Mouse (Mus musculus) intestine, embryonic 16.5 days (tissue): ENCODE data around the gene Dand5. TPM values are rescaled to one million over a fixed set of nuclear protein-coding genes. Genes with fewer than 3 reads are reported as not detected.

Experiments
- ATAC-seq: fragments of 200-750 bp; cut with Nextera tagmentation; 2 replicates; pipeline ENCODE4 v1.8.0; 2017; ENCODE audit warnings: moderate TSS enrichment, moderate library complexity
- H3K27ac ChIP-seq: fragments of 300-500 bp; sonication (generic); 2 replicates; pipeline ENCODE4 v1.5.1; 2014; ENCODE audit warnings: mild to moderate bottlenecking, low read length
- H3K27me3 ChIP-seq: fragments of 300-500 bp; sonication (generic); replicated peaks from 2 replicates; pipeline ENCODE4 v1.6.1; 2014; ENCODE audit warnings: low read length, control low read depth, mixed read lengths; ENCODE audit not compliant: control insufficient read depth, insufficient read depth
- H3K36me3 ChIP-seq: fragments of 300-500 bp; sonication (generic); 2 replicates; pipeline ENCODE4 v1.6.1; 2014; ENCODE audit warnings: low read length, control low read depth; ENCODE audit not compliant: control insufficient read depth, insufficient read depth
- H3K4me1 ChIP-seq: fragments of 300-500 bp; sonication (generic); 2 replicates; pipeline ENCODE4 v1.6.1; 2014; ENCODE audit warnings: low read length, control low read depth, mixed read lengths; ENCODE audit not compliant: control insufficient read depth, insufficient read depth
- H3K4me2 ChIP-seq: fragments of 300-500 bp; sonication (generic); 2 replicates; pipeline ENCODE4 v1.6.1; 2014; ENCODE audit warnings: low read depth, low read length, control low read depth
- H3K4me3 ChIP-seq: fragments of 300-500 bp; sonication (generic); 2 replicates; pipeline ENCODE4 v1.5.1; 2014; ENCODE audit warnings: mild to moderate bottlenecking, low read length
- H3K9ac ChIP-seq: fragments of 300-500 bp; sonication (generic); 2 replicates; pipeline ENCODE4 v1.6.1; 2014; ENCODE audit warnings: low read depth, low read length
- H3K9me3 ChIP-seq: fragments of 300-500 bp; sonication (generic); 2 replicates; pipeline ENCODE4 v1.6.1; 2016; ENCODE audit warnings: low read length, control low read depth; ENCODE audit not compliant: control insufficient read depth
- WGBS: fragments of 180-500 bp; shearing (Covaris S2); extraction: QIAGEN DNeasy Blood & Tissue Kit; methylation state at CpG from one replicate; pipeline ENCODE4 v1.1.7; 2014; 5-methylcytosine and 5-hydroxymethylcytosine counted together
- polyA plus RNA-seq: library from polyadenylated mRNA; unstranded; fragments of >200 nt; fragmentation: Nextera tagmentation; extraction: Ambion mirVana; gene quantifications from 2 replicates; pipeline ENCODE4 v1.2.1, GENCODE M21; 2015

Dand5 gene
- polyA plus RNA-seq, 1 experiment from 2014 or later, result 4.4 TPM

DNA sequence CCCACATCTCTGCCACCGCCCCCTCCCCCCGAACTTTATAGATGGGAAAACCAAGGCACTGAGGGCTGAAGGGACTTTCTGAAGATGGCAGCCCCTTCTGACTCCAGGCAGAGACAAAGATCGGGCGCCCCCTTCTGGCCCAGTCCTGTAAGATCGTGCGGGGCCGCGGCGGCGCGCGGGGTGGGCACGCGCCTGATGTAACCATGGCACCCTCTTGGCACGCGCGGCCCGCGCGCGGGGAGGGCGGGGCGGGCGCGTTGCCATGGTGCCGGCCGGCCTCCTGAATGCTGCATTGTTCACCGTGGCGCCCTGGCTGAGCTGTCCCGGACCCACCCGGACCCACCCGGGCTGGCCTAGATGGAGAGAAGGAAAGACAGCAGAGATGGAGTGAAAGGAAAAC, 11.7 kb downstream of the Dand5 start:
- peak; percentile 72 for ATAC-seq
- no peaks in the 10 kb centered on the region for H3K36me3 ChIP-seq
- H3K4me3 ChIP-seq, result peak overlapping the region; percentile 43
- peaks cover 3% of the 10 kb centered on the region; the same call in 1 of the 2 replicates for H3K9me3 ChIP-seq
- no peak overlapping the region for H3K27ac ChIP-seq
- H3K9ac ChIP-seq, result peak overlapping the region; percentile 60
- H3K27me3 ChIP-seq, result peaks cover 24% of the 10 kb centered on the region
- peaks cover 10% of the 10 kb centered on the region; the same call in 1 of the 2 replicates for H3K4me1 ChIP-seq
- WGBS, result under 1% methylated on average over 32 of the region's 32 CpGs
- H3K4me2 ChIP-seq, result peak overlapping the region; percentile 67

GRCm38 (mm10) chr8:84809941-84810280, 12.7 kb downstream of the Dand5 start:
- ATAC-seq, result no peak
- peaks cover 25% of the 10 kb centered on the region for H3K27me3 ChIP-seq
- H3K9ac ChIP-seq, result no peak overlapping the region
- H3K9me3 ChIP-seq, result peaks cover 3% of the 10 kb centered on the region; the same call in 1 of the 2 replicates
- 74% methylated on average over 5 of the region's 5 CpGs for WGBS
- H3K4me2 ChIP-seq, result no peak overlapping the region
- no peaks in the 10 kb centered on the region for H3K36me3 ChIP-seq
- no peak overlapping the region for H3K4me3 ChIP-seq
- H3K27ac ChIP-seq, result no peak overlapping the region
- H3K4me1 ChIP-seq, result peaks cover 6% of the 10 kb centered on the region; the same call in 1 of the 2 replicates

DNA sequence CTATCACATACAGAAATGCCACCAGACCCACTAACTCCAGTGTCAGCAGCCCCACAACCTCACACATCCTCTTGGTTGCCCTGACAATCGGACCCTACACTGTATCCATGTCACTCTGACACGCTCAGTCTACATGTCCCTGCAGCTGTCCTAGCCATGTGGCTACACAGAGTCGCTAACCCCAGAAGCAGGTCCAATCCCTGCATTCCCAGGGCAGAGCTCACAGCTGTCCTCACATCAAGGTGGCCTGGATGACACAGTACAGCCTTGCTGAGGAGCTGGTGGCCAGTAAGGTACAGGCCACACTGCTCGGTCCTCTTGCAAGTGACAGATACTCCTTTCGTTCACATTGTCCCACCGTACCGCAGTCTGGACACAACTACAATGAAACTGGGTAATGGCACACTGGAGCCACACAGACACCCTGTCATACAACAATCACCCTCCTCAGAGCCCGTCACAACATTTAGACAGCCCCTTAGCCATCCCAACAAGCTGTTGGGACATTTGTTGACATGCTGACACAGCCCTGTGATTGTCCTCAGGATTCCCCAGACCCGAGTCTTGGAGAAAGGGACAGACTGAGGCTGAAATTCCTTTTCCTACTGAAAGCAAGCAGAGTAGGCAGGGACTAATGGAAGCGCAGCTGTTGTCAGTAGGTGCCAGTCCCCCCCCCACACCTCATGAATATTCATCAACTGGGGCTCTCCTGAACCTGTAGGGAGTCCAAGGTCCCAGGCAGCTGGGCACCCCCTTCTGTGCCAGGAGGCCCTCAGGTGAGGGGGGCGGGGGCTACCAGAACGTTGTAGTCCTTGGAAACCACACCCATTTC, 13.3 kb downstream of the Dand5 start:
- H3K27ac ChIP-seq, result no peak overlapping the region
- H3K9ac ChIP-seq, result no peak overlapping the region
- WGBS, result 57% methylated on average over 12 of the region's 12 CpGs
- peaks cover 31% of the 10 kb centered on the region for H3K27me3 ChIP-seq
- H3K4me1 ChIP-seq, result peaks cover 6% of the 10 kb centered on the region; the same call in 1 of the 2 replicates
- H3K36me3 ChIP-seq, result no peaks in the 10 kb centered on the region
- H3K4me2 ChIP-seq, result no peak overlapping the region
- ATAC-seq, result no peak
- no peak overlapping the region for H3K4me3 ChIP-seq
- H3K9me3 ChIP-seq, result peaks cover 3% of the 10 kb centered on the region; the same call in 1 of the 2 replicates

- H3K27ac ChIP-seq, result no peak overlapping the region
- no peak overlapping the region for H3K9ac ChIP-seq
- no peak overlapping the region for H3K4me3 ChIP-seq
- peaks cover 3% of the 10 kb centered on the region; the same call in 1 of the 2 replicates for H3K9me3 ChIP-seq
- peaks cover 35% of the 10 kb centered on the region for H3K27me3 ChIP-seq
- H3K36me3 ChIP-seq, result no peaks in the 10 kb centered on the region
- no peak for ATAC-seq
- H3K4me2 ChIP-seq, result no peak overlapping the region
- WGBS, result 91% methylated on average over 5 of the region's 5 CpGs
- peaks cover 5% of the 10 kb centered on the region; the same call in 1 of the 2 replicates for H3K4me1 ChIP-seq
Observed at GRCm38 (mm10) chr8:84806031-84806430, 16.6 kb downstream of the Dand5 start.

DNA sequence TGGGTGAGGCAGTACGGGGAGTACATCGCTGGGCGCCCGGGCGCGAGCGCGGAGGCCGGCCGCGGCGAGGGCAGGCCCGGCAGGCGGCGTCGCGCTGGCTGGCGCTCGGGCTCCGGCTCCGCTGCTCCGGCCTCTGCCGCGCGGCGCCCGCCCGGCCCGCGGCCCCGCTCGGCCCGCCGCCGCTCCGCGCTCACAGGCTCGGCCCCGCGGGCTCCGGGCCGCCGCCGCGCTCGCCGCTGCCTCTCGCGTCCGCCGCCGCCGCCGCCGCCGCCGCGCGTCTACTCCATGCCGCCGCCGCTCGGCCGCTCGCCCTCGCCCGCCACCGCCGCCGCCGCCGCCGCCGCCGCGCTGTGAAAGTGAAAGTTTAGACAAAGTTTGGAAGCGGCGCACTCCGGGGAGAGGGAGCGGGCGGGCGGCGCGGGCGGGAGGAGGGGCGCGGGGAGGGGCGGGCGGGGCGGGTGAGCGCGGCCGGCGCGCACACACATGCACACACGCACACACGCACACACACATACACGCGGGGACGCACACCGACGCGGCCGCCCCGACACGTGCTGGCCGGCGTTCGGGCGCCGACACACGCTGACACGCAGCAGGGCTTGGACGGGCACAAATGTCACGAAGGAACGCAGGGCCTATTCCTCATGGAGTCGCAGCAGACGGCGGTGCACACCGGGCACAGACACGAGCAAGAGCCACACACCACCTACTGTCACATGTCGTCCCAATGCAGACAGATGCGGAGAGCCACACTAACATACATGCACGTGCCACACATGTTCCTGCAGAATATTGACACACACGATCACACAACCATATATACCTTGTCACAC, 22.4 kb downstream of the Dand5 start, which contains the start of gene Nfix:
TSS of gene Nfix (minus strand) at position 346 of the 833 bp plus-strand sequence.
- Histone ChIP-seq H3K36me3 (no peaks in the 10 kb centered on the region), H3K4me1 (peaks cover 8% of the 10 kb centered on the region), H3K27ac (peak within 1 kb of the TSS; percentile 77), H3K9ac (peak within 1 kb of the TSS; percentile 87), H3K4me2 (peak within 1 kb of the TSS; percentile 94), H3K9me3 (no peaks in the 10 kb centered on the region), H3K4me3 (peak within 1 kb of the TSS; percentile 74), H3K27me3 (peaks cover 67% of the 10 kb centered on the region)
- peak; percentile 48 for ATAC-seq
- under 1% methylated on average over 73 of the region's 125 CpGs for WGBS

DNA sequence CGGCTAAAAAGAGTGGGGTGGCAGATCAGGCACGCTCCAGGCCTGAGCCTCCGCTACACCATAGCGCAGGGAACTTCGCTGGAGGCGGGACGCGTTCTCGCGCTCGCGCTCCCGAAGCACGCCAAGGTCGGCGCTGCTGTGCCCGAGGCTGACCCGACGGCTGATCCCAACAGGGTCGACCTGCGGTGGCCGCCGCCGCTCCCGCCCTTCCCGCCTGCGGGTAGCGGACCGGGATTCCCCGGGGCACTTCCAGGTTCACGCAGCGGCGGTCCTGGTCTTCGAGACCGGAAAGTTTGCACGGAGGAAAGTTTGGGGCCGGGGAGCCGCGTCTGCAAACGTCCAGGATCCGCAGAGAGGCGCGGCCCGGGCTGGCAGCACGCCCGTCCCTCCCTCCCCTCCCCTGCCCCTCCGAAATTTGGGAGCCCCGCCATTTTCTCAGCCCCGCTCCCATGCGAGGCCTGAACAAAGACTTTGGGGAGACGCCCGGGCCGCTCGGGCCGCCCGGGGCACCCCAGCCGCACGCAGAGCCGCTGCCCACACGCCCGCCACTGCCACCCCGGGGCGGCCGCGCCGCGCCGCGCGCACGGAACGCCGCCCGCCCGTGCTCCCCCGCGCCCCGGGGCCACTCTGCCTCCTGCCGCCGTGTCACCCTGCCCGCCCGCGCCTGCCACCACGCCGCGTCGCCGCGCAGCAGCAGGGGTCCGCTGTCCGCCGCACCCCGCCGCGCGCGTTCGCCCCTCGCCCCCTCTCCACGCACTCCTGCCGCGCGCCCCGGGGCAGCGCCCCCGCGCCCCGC, 23.3 kb downstream of the Dand5 start:
- 1% methylated on average over 97 of the region's 108 CpGs for WGBS
- H3K9ac ChIP-seq, result peak overlapping the region; percentile 87
- ATAC-seq, result peak; percentile 31
- H3K4me2 ChIP-seq, result peak overlapping the region; percentile 94
- H3K4me3 ChIP-seq, result peak overlapping the region; percentile 74
- peaks cover 12% of the 10 kb centered on the region for H3K4me1 ChIP-seq
- H3K36me3 ChIP-seq, result no peaks in the 10 kb centered on the region
- H3K27ac ChIP-seq, result peak overlapping the region; percentile 77
- H3K9me3 ChIP-seq, result no peaks in the 10 kb centered on the region
- H3K27me3 ChIP-seq, result peaks cover 69% of the 10 kb centered on the region

GRCm38 (mm10) chr8:84798446-84799135, 24.0 kb downstream of the Dand5 start:
- ATAC-seq, result no peak
- Histone ChIP-seq H3K9me3 (no peaks in the 10 kb centered on the region), H3K4me1 (peaks cover 17% of the 10 kb centered on the region), H3K36me3 (no peaks in the 10 kb centered on the region), H3K27ac (no peak overlapping the region), H3K4me2 (peak overlapping the region; percentile 94), H3K27me3 (peaks cover 73% of the 10 kb centered on the region), H3K9ac (peak overlapping the region; percentile 87), H3K4me3 (peak overlapping the region; percentile 74)
- WGBS, result 56% methylated on average over 10 of the region's 10 CpGs

DNA sequence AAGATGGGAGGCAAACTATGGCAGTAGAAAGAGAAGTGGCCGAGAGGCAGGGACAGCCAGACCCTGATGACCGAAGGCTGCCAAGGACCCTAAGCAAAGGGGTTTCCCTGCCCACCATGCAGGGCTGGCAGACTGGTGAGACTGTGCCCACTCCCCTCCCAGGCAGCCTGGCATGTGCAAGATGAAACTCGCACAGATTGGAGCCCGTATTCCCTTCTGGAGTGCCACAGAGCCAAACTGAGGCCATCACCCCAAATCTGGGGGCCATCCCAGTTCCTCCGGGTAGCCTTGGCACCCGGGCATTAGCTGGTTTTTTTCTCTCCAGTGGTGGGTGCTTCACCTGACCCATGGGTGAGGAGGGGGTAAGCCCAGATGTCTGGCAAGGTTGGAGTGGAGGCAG, 24.7 kb downstream of the Dand5 start:
- 82% methylated on average over 6 of the region's 6 CpGs for WGBS
- Histone ChIP-seq H3K4me2 (no peak overlapping the region), H3K9me3 (no peaks in the 10 kb centered on the region), H3K27ac (no peak overlapping the region), H3K9ac (no peak overlapping the region), H3K27me3 (peaks cover 76% of the 10 kb centered on the region), H3K4me1 (peaks cover 18% of the 10 kb centered on the region), H3K4me3 (peak overlapping the region; percentile 74; the same call in 1 of the 2 replicates), H3K36me3 (no peaks in the 10 kb centered on the region)
- no peak for ATAC-seq
